Comparison of ENCODE assay signal across 23 mouse cellular contexts in genomic region chr2:102105454-102105853, GRCm38 (mm10).
DNase-seq lines count a peak whose midpoint lies in the region; ATAC-seq and TF ChIP-seq lines count a peak whose summit lies in the region.
"Had no signal": no experiment of that assay in that cellular context is flagged by ENCODE, and none has a peak within 500 bp of the region (broad histone marks: within the 10 kb centered on the region; RNA-seq: fewer than 3 reads in every experiment).

No protein-coding gene starts in this region.

- H3K27me3 ChIP-seq in lung, postnatal 0 days (replicated peaks; ENCODE audit: insufficient read depth, low read length), result no peaks in the 10 kb centered on the region
- H3K27me3 ChIP-seq in midbrain, embryonic 15.5 days (replicated peaks), result no peaks in the 10 kb centered on the region
- H3K27me3 ChIP-seq: embryonic facial prominence, embryonic 12.5 days; embryonic facial prominence, embryonic 15.5 days; heart, embryonic 13.5 days had no signal

- no peak overlapping the region for H3K9ac ChIP-seq in lung, postnatal 0 days (replicated peaks; ENCODE audit: low read depth)
- no peak overlapping the region for H3K9ac ChIP-seq in midbrain, embryonic 15.5 days
- H3K9ac ChIP-seq: embryonic facial prominence, embryonic 12.5 days; embryonic facial prominence, embryonic 15.5 days; forebrain, postnatal 0 days; heart, embryonic 13.5 days; hindbrain, embryonic 14.5 days had no signal

- H3K4me2 ChIP-seq in lung, postnatal 0 days (replicated peaks; ENCODE audit: low read depth, low read length), result no peak overlapping the region
- H3K4me2 ChIP-seq in midbrain, embryonic 15.5 days, result no peak overlapping the region
- H3K4me2 ChIP-seq: embryonic facial prominence, embryonic 12.5 days; embryonic facial prominence, embryonic 15.5 days; heart, embryonic 13.5 days; hindbrain, embryonic 14.5 days had no signal

- H3K27ac ChIP-seq in lung, postnatal 0 days (ENCODE audit: low read length), result peak overlapping the region; percentile 82
- no peak overlapping the region for H3K27ac ChIP-seq in midbrain, embryonic 15.5 days
- H3K27ac ChIP-seq: embryonic facial prominence, embryonic 12.5 days; embryonic facial prominence, embryonic 15.5 days; gastrocnemius, adult 2 months; heart, embryonic 13.5 days; hindbrain, embryonic 14.5 days had no signal

- TF ChIP-seq EP300 in lung, postnatal 0 days (IDR thresholded peaks at IDR 0.05), result peak; percentile 83

- no peak overlapping the region for H3K4me3 ChIP-seq in lung, adult 2 months (replicated peaks; ENCODE audit: extremely low read depth, low read depth, low read length)
- no peak overlapping the region for H3K4me3 ChIP-seq in lung, postnatal 0 days (ENCODE audit: low read depth, low read length)
- no peak overlapping the region for H3K4me3 ChIP-seq in midbrain, embryonic 15.5 days
- H3K4me3 ChIP-seq: embryonic facial prominence, embryonic 12.5 days; embryonic facial prominence, embryonic 15.5 days; gastrocnemius, adult 2 months; heart, embryonic 13.5 days had no signal

- peak; percentile 34 for DNase-seq in lung, adult 2 months
- no peak for DNase-seq in lung, postnatal 4 days
- peak; percentile 83 for DNase-seq in lung, postnatal 0 days (ENCODE audit: low spot score)
- DNase-seq in lung, postnatal 36 days, result peak; percentile 78
- DNase-seq in left cerebral cortex, postnatal 25 days (ENCODE audit: low spot score in 2 of 2), result no peak
- DNase-seq: adrenal gland, adult 2 months; adrenal gland, postnatal 14 days; cerebellum, adult 11 months; cerebellum, adult 2 months; cerebellum, adult 9-11 months; forebrain, postnatal 0 days; gastrocnemius, adult 2 months; gastrocnemius, postnatal 14 days; heart, adult 11 months; heart, postnatal 14 days; heart, postnatal 4 days had no signal

- ATAC-seq in lung, postnatal 0 days, result peak; percentile 92
- ATAC-seq in midbrain, embryonic 15.5 days (replicated peaks), result no peak
- ATAC-seq: CD4-positive, CD25-positive, alpha-beta regulatory T cell, adult 4 months; forebrain, embryonic 14.5 days; forebrain, postnatal 0 days had no signal

- intact Hi-C loops in left cerebral cortex, postnatal 25 days (cut with DNase I), result loop anchor here (5.0 kb wide), 1 partner anchor 198 kb away; no protein-coding TSS in a partner anchor

- peaks cover 3% of the 10 kb centered on the region for H3K4me1 ChIP-seq in lung, adult 2 months (ENCODE audit: control insufficient read depth, insufficient read depth, low read length)
- peaks cover 15% of the 10 kb centered on the region for H3K4me1 ChIP-seq in lung, postnatal 0 days (ENCODE audit: insufficient read depth, low read depth, low read length)
- no peaks in the 10 kb centered on the region; the same call in 1 of the 2 replicates for H3K4me1 ChIP-seq in midbrain, embryonic 15.5 days

- H3K36me3 ChIP-seq in lung, postnatal 0 days (ENCODE audit: insufficient read depth, low read length), result no peaks in the 10 kb centered on the region
- H3K36me3 ChIP-seq in midbrain, embryonic 15.5 days (replicated peaks), result no peaks in the 10 kb centered on the region

- 63% methylated on average over 2 of the region's 2 CpGs for WGBS in lung, adult 2 months
- 73% methylated on average over 2 of the region's 2 CpGs for WGBS in lung, postnatal 0 days
- 79% methylated on average over 2 of the region's 2 CpGs for WGBS in midbrain, embryonic 15.5 days

- no peaks in the 10 kb centered on the region for H3K9me3 ChIP-seq in lung, postnatal 0 days (ENCODE audit: low read length)
- H3K9me3 ChIP-seq in midbrain, embryonic 15.5 days, result no peaks in the 10 kb centered on the region
- H3K9me3 ChIP-seq: embryonic facial prominence, embryonic 12.5 days; embryonic facial prominence, embryonic 15.5 days; heart, embryonic 13.5 days had no signal

- TF ChIP-seq CTCF in lung, adult 2 months (IDR thresholded peaks at IDR 0.05; ENCODE audit: insufficient read depth, low read length), result no peak
- no peak for TF ChIP-seq CTCF in lung, postnatal 0 days (IDR thresholded peaks at IDR 0.05)

- no peak for TF ChIP-seq POLR2A in lung, adult 2 months (IDR thresholded peaks at IDR 0.05; ENCODE audit: borderline replicate concordance, extremely low read depth, low read depth, low read length)

Comparison
In these comparisons a context has a peak if more than half of its experiments do, and no peak if none do; other contexts are left out.
1. DNase-seq: peak in lung, adult 2 months (single experiment), lung, postnatal 0 days (single experiment) and lung, postnatal 36 days (single experiment); none in lung, postnatal 4 days (0 of 2) and left cerebral cortex, postnatal 25 days (0 of 2).